Mouse (Mus musculus): ENCODE data around the gene Ncln.
"Not testable (repeated sequence)": the region's sequence is repeated elsewhere in the genome, so short reads cannot be mapped to it uniquely, and the experiment has no call there.

Ncln gene

DNA sequence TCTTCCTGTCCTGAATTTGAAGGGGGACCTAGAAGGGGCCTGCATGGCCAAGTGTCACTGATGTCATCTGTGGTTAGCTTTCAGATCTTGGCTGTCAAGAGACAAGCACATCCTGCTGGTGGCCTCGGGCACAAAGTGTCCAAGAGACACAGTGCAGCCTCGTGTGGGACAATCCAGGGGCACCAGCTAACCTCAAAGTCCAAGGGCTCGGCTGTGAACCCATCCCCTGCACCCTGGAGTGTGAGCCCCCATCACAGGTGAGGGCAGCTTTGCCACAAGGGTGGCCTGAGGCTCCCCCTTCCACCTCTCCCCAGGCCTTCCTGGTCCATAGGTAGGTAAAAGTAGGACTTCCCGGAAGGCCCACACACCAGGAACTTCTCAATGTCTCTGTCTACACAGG is 32.7 kb downstream of the Ncln start:
- no peak for DNase-seq (ENCODE audit: extremely low read depth, low read depth, low spot score)

DNA sequence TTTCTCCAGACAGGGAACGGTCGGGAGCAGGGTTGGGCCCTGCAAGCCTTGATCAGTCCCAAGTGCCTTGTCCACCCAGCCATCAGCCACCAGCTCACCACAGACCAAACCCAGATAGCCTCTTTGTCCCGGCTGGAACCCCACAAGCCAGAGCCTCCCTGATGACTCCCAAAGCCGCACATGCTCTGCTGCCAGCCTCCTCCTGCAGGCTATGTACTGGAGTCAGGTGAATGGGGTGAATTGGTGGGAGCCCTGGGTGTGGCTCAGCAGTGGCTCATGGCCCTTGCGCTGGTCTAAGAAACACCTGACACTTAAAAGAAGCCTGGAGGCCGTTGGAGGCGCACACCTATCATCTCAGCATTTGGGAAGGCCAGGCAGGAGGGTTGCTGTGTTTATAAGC is 33.3 kb downstream of the Ncln start:
- DNase-seq (ENCODE audit: extremely low read depth, low read depth, low spot score) = no peak

DNA sequence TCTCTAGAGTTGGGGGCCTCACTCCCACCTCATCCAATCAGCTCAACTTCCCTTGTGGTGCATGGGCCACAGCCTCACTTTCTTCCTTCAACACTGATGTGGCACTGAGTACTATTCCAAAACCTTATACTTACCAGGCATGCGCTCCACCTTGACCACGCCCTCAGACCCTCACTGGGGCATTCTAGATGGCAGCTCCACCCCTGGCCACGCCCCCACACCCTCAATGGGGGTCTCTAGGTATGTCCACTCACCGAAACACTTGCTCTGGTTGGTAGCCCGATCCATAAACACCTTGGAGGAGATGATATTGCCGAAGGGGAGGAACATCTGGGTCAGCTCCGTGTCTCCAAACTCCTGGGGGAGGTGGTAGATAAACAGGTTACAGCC is 33.8 kb downstream of the Ncln start:
- no peak for DNase-seq (ENCODE audit: extremely low read depth, low read depth, low spot score)

DNA sequence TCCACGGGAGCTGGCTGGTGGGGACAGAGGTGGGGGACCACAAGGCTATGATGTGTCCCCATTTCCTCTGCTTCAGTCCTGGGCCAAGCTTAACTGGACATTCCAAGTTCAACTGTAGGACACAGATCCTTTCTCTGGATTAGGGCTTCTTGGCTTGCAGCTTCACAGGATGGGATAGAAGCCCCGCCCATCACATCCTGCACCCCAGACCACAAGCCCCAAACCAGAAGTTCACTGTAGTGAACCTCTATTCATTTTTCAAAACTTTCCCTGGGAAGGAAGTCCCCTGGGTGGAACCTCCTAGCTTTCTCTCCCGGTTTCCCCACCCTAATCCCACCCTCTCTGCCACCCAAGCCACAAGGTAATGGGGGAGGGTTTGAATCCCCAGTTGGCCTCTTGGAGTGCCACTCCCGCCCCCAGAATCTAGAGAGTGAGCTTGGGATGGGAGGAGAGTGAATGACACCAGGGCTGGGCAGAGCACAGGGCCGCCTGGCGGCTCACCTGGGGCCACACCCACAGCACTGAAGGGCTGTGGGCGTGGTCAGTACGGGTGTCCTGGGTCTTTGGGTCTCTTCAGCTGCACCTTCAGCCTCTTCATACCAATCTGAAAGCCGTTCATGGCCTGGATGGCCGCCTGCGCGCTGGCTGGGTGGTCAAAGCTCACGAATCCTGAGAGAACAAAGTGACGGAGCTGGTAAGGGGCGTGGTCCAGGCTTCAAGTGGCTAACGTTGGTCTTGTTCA is 34.3 kb downstream of the Ncln start:
- DNase-seq (ENCODE audit: extremely low read depth, low read depth, low spot score) = no peak

DNA sequence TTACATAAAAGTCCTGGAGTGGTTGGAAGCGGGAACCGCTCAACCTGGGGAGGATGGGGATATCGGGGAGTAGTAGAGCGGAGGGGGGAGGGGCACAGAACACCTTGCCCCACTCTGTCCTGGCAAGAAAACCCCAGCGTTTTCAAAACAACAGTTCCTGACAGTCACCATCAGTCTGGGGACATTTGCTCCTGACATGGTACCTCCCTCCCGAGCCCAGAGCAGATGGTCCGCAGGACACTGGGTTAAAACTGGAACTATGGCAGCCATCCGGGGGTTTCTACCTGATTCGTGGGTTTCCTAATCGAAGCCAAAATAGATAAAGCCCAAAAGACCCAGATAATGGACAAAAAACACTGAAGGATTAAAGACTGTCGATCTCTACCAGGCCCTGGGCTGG is 35.2 kb downstream of the Ncln start:
- no peak for DNase-seq (ENCODE audit: extremely low read depth, low read depth, low spot score)

DNA sequence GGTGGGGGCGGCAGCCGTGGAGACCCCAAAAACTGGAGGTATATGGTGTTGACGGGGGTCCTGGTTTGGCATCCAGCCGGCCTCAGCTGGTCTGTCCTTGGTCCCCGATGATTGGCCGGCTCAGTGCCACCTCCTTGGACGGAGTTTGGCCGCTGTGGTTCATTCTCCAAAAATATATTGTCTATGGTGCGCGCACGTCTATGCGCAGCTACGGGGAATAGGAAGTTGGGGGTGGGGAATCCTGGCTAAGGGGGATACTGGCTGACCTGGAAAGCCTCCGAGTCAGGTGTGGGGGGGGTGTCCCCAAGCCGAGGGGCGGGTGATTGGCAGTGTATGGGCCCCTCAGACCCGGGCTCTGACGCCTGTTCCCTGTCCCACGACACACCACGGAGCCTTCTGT is 35.7 kb downstream of the Ncln start:
- DNase-seq (ENCODE audit: extremely low read depth, low read depth, low spot score) = no peak

DNA sequence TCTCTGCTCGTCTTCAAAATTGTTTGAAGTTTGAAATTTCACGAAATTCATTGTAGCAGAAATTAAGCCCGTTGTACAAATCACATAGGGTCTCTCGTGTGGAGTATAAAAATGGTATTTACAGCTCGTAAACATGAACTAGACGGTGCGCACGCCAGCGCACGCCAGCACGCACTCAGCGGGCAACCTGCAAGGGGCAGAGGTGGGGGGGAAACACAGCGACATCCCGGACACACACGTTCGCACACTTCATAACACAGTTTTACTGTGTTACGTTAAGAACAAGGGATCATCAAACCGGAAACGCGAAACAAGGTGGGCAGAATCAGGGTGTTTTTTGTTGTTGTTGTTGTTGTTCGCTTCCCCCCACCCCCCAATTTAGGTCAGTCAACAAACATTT is 36.8 kb downstream of the Ncln start:
- no peak for DNase-seq (ENCODE audit: extremely low read depth, low read depth, low spot score)

DNA sequence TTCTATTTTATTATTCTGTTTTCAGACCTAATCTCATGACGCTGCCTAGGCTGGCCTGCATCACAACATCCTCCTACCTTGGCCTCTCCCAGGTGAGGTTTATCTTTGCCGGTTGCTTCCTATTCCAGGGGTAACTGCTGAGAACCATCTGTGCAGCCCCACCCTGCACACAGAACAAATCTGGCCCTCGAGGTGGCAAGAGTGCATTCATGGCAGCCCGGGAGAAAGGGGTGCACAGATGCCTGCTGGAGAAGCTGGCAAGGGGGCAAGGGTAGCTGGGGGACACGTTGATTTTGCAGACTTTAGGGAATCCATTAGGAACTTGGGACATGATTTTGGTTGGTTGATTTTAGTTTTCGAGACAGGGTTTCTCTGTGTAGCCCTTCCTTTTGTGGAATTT is 37.9 kb downstream of the Ncln start:
- no peak for DNase-seq (ENCODE audit: extremely low read depth, low read depth, low spot score)

DNA sequence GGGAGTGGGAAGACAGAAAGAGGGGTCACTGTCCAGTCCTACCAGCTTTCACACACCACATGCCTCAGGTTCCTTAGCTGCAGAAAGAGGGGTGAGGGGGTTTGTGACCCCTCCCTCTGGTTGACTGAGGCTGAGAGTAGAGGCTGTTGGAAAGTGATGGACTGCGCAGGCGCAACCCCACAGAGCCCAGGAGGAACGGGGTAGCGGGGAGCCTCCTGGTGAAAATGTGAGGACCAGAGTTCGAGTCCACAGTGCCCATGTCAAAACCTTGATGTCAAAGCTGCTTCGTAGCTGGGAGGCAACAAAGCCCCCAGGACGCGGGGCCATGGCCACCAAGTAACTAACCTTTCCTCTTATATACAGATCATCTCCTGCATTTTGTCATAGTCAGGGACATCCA is 38.6 kb downstream of the Ncln start:
- no peak for DNase-seq (ENCODE audit: extremely low read depth, low read depth, low spot score)

DNA sequence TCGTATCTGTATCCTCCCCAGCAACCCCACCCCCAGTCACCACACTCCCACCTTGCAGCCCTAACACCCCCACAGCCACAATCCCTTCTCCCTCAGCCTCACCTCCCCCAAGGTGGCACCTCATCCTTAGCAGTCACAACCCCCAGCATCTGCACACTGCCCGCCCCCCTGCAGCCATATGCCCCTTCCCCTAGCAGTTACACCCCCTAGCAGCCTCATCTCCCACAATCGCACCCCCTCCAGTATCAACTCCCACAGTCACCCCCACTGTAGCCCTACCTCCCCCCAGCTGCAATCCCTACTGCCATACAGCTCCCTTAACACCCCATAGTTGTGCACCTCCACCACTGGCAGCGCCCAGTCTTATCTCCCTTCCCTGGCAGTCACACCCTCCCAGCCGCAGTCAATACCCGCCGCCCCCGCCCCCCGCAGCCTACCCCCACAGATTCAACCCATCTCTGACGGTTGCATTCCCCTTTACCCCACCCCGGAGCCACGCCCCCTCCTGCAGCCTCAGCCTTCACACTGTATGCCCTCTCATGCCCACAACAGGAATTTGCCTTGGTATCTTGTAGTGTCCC is 39.1 kb downstream of the Ncln start:
- DNase-seq (ENCODE audit: extremely low read depth, low read depth, low spot score) = no peak

DNA sequence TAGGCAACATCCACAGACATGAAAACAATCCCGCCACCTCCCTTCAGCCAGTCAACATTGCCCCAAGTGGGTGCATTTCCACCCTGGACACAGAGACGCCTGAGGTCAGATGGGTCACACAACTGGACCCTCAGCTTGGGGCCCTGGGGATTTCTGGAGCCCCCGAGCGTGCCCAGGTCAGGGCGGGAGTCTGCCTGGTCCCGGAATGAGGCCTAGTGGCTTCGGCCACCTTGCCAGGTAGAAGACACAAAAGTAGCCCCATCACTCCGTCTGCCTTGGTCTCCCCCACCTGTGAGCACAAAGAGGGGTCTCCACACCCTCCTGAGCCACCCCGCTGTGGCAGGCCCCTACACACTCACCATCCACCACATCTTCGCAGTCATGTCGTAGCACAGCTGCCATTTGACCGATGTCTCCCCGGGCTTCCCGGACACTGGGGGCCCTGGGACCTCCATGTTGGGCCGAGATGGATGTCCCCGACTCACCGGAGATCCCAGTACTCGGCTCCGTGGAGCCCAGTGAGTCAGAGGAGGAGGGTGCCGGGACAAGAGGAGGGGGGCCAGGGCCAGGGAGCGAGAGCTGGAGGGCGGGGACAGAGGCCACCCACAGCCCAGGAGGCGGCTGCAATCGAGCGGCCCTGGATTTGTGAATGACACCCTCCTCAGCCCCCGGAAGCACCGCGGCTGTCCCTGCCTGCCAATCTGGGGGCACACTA is 40.9 kb downstream of the Ncln start, which contains the start of gene Nfic:
Gene Nfic, minus strand, starts transcription at position 455 of the 715 bp plus-strand sequence.
- DNase-seq (ENCODE audit: extremely low read depth, low read depth, low spot score) = no peak

DNA sequence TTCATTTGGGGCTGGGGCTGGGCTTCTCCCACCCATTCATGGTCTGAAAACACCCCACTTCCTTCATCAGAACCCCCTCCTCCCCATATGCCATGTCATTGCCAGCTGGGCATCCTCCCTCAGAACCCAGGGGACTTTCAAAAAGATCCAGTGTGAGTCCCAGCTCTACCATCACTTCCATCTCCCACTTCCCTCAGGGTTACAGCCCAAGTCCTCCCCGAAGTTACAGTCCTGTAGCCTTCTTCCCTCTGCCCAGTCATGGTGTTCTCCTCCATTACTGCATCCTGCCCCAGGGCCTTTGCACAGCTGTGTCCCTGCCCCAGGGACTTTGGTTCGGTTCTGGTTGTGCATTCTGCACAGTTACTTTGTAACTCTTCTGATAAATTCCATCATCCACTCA is 42.1 kb downstream of the Ncln start:
- DNase-seq (ENCODE audit: extremely low read depth, low read depth, low spot score) = no peak

DNA sequence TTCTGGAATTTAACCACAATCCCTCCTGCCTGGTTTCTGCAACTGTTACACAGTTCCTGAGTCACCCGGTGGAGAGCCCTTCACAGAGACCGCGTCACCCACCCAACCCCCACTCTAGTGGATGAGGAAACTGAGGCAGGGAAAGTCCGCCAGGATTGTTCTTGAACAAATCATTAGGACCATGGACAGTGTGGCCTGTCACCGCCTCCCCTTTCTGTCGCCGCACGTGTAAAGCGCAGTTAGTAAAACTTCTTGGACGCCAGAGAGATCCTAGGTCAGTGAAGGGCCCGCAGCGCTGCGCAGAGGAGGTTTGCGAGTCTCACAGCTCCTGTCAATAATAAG is 43.3 kb downstream of the Ncln start:
- DNase-seq (ENCODE audit: extremely low read depth, low read depth, low spot score) = no peak

DNA sequence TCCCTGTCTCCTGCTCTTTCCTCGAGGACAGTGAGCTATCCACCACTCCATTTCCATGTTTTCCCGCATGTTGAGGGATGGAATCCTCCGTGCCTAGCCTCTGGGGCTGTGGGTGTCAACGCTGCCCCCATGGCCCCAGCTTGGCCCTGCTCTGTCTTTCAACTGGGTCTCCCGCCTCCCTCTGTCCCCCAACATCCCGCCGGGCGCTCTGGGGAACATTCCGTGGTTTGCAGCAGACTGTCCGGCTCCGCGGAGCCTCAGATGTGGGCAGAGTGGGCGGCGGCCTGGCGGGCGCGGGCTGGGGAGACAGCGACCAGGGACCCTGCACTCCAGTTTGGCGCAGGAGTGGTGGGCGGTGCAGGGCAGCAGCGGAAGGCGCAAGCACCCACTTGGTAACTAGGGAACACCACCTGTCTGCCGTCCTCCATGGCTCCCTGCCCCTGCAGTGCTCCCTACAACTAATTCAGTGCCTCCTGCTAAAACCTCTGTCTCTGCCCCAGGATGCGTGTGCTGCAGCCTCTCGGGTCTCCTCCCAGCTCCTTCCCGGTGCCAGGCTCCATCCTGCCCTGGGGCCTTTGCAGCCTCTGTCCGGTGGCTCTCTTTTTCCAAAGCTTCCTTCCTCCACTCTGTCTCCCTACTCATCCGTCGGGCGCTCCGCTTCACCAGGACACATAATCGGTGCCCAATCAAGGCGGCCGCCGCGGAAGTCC is 43.8 kb downstream of the Ncln start:
- no peak for DNase-seq (ENCODE audit: extremely low read depth, low read depth, low spot score)

DNA sequence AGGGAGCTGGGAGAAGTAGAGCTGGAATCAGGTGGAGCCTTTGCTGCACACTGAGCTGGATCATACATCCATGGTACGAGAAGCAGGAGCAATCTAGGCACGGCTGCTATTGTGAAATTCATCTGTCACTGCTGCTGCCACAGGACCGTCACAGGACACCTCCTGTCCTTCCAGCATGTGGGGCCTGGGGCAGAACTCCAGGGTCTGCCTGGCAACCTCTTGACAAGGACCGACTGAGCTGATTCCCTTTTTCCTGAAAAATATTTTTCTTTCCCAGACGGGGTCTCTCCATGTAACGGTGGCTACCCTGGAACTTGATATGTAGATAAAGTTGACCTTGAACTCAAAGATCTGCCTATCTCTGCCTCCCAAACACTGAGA is 44.8 kb downstream of the Ncln start:
- no peak for DNase-seq (ENCODE audit: extremely low read depth, low read depth, low spot score)

DNA sequence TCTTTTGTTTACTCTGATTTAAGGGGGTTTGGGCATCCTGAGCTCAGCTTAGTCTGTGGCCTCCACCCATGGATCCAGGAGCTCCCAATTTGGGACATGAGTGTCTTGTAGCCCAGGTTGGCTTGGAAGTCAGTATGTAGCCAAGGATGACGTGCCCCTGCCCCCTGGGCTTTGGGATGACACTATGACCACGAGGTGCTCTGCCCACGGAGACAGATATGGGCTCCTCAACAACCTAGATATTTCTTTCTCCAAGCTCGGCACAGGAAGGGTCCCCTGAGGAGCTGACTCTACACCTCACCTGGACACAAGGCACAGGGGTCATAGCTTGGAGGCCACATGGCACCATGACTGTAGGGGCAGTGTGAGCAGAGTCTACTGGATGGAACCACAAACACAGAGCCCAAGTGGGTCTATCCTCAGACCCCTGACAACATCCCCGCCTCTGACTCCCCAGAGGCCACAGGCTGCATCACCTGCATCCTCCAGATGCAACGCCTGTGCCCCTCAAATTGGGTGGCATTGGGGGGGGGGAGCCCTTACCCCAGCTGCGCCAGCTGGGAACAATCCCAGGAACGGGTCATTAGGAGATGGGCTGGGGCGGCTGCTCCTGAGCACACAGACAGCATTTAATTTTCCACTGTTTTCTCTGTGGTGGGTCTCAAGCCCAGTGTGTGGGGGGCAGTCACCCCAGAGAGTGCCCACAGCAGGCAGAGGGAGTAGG is 45.4 kb downstream of the Ncln start:
- no peak for DNase-seq (ENCODE audit: extremely low read depth, low read depth, low spot score)

DNA sequence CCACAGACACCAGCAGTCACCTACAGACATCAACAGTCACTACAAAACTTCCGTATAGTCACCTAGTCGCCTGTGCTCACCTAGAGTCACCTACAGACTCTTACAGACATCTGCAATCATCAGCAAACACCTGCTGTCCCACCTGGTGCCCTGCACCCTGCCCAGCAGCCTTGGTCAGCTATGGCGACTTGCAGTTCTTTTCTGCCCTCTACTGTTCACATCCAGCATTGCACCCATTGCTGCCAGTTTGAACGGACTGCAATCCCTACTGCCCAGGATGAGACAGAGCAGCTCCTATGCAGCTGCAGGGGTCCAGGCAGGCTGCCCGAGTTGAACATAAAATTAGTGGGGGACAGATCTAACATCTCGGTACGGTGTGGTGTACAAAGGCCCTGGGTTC is 46.1 kb downstream of the Ncln start:
- DNase-seq (ENCODE audit: extremely low read depth, low read depth, low spot score) = no peak

DNA sequence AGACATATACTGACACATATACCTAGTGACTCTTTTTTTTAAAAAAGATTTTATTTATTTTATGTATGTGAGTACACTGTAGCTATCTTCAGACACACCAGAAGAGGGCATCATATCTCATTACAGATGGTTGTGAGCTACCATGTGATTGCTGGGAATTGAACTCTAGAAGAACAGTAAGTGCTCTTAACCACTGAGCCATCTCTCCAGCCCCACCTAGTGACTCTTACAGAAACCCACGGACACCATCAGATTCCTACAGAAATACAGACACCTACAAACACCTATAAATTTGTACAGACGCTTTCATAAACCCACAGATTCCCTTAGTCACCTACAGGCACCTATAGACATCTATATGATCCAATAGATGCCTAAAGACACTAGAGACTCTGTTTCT is 50.7 kb downstream of the Ncln start:
- not testable (repeated sequence) for DNase-seq (ENCODE audit: extremely low read depth, low read depth, low spot score)

DNA sequence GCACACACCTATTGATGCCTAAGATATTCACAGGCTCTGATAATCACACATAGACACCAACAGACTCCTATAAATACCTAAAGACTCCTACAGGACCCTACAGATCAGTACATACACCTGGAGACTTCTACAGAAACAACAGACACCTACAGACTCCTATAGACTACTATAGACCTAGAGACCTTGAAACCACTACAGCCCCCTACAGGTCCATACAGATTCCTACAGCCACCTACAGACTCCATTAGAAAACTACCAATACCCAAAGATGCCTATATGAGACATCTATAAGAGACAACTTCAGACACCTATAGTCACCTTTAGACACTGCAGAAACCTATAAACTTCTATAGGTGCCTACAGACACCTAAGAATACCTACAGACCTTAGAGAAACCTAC is 55.2 kb downstream of the Ncln start:
- no peak for DNase-seq (ENCODE audit: extremely low read depth, low read depth, low spot score)
